Comparison of ENCODE assay signal across 8 mouse cellular contexts in the genomic region with DNA sequence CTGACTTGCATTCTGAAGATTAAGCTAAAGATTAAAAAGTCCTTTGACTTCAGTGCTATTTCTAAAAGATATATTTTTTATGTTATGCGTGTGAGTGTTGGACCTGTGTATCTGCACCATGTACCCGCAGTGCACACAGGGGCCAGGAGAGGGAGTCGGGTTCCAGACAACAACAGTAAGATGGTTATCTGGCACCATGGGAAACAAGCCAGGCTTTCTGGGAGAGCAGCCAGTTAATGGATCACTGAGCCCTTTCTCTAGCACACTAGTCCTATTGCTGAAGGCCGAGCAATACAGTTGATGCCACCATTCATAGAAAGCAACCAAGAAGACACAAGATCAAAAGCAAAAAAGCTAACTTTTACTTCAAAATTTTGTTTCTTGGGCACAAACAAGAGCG.
DNase-seq lines count a peak whose midpoint lies in the region; ATAC-seq and TF ChIP-seq lines count a peak whose summit lies in the region.

No protein-coding gene starts in this region.

- no peak overlapping the region for H3K27ac ChIP-seq in embryonic facial prominence, embryonic 11.5 days (replicated peaks; ENCODE audit: low read depth, low read length)
- no peak overlapping the region for H3K27ac ChIP-seq in kidney, postnatal 0 days

- no peak for ATAC-seq in embryonic facial prominence, embryonic 11.5 days (replicated peaks; ENCODE audit: insufficient number of reproducible peaks, low FRiP score, low TSS enrichment, low read depth)
- peak; percentile 63 for ATAC-seq in kidney, postnatal 0 days (replicated peaks; ENCODE audit: low FRiP score, low read depth)

- WGBS in embryonic facial prominence, embryonic 11.5 days = 93% methylated on average over 5 of the region's 5 CpGs
- WGBS in kidney, postnatal 0 days = 85% methylated on average over 5 of the region's 5 CpGs

- no peaks in the 10 kb centered on the region for H3K36me3 ChIP-seq in embryonic facial prominence, embryonic 11.5 days (replicated peaks; ENCODE audit: control insufficient read depth, insufficient read depth, low read depth, low read length)
- H3K36me3 ChIP-seq in kidney, postnatal 0 days (ENCODE audit: insufficient read depth, low read length) = no peaks in the 10 kb centered on the region

- DNase-seq in gastrocnemius, postnatal 10 days = peak; percentile 27
- no peak for DNase-seq in gastrocnemius, postnatal 25 days
- peak; percentile 61 for DNase-seq in 416B (ENCODE audit: low read depth)
- DNase-seq in adrenal gland, postnatal 10 days = peak; percentile 75
- DNase-seq in embryonic facial prominence, embryonic 11.5 days (ENCODE audit: low spot score) = peak; percentile 17
- DNase-seq in kidney, postnatal 0 days (ENCODE audit: low spot score) = peak; percentile 42
- DNase-seq in lung, postnatal 14 days = peak; percentile 18
- DNase-seq in testis, postnatal 14 days (ENCODE audit: low spot score) = peak; percentile 7

- H3K4me1 ChIP-seq in embryonic facial prominence, embryonic 11.5 days (ENCODE audit: control insufficient read depth, insufficient read depth, low read length) = no peaks in the 10 kb centered on the region
- H3K4me1 ChIP-seq in kidney, postnatal 0 days (replicated peaks; ENCODE audit: insufficient read depth, low read length) = no peaks in the 10 kb centered on the region

- no peaks in the 10 kb centered on the region for H3K27me3 ChIP-seq in embryonic facial prominence, embryonic 11.5 days (ENCODE audit: control insufficient read depth, insufficient read depth, low read length)
- H3K27me3 ChIP-seq in kidney, postnatal 0 days (ENCODE audit: insufficient read depth, low read length) = no peaks in the 10 kb centered on the region

- H3K4me3 ChIP-seq in embryonic facial prominence, embryonic 11.5 days (ENCODE audit: low read depth, low read length) = no peak overlapping the region
- H3K4me3 ChIP-seq in kidney, postnatal 0 days (replicated peaks; ENCODE audit: low read depth, low read length) = no peak overlapping the region

- H3K9me3 ChIP-seq in embryonic facial prominence, embryonic 11.5 days (replicated peaks; ENCODE audit: control insufficient read depth, low read length) = no peaks in the 10 kb centered on the region
- no peaks in the 10 kb centered on the region for H3K9me3 ChIP-seq in kidney, postnatal 0 days (replicated peaks; ENCODE audit: low read length)

- H3K4me2 ChIP-seq in embryonic facial prominence, embryonic 11.5 days (ENCODE audit: low read depth, low read length) = no peak overlapping the region
- no peak overlapping the region for H3K4me2 ChIP-seq in kidney, postnatal 0 days (ENCODE audit: low read length)

- H3K9ac ChIP-seq in embryonic facial prominence, embryonic 11.5 days (replicated peaks; ENCODE audit: low read length) = no peak overlapping the region
- H3K9ac ChIP-seq in kidney, postnatal 0 days (ENCODE audit: low read depth, low read length) = no peak overlapping the region

- TF ChIP-seq CTCF in kidney, postnatal 0 days (IDR thresholded peaks at IDR 0.05; ENCODE audit: low read depth) = peak; percentile 63; the same call in 1 of the 2 replicates
